Mouse (Mus musculus): ENCODE data around the gene Cntn4. TPM values are rescaled to one million over a fixed set of nuclear protein-coding genes. Genes with fewer than 3 reads are reported as not detected.

Gene Cntn4
- polyA plus RNA-seq, 1 experiment from 2014 or later, result not detected

- no peak for ATAC-seq
- no peak overlapping the region for H3K4me2 ChIP-seq (ENCODE audit: low read depth, low read length)
- no peak for DNase-seq
- no peak overlapping the region for H3K27ac ChIP-seq (ENCODE audit: low read depth)
- H3K27me3 ChIP-seq (ENCODE audit: insufficient read depth, low read length), result no peaks in the 10 kb centered on the region
- no peaks in the 10 kb centered on the region for H3K9me3 ChIP-seq (ENCODE audit: low read length)
- TF ChIP-seq EP300 (IDR thresholded peaks at IDR 0.05; ENCODE audit: low read depth) (no peak), CTCF (IDR thresholded peaks at IDR 0.05; ENCODE audit: low read depth) (peak; percentile 52)
- no peak overlapping the region for H3K4me3 ChIP-seq (ENCODE audit: low read depth, low read length)
- H3K4me1 ChIP-seq (ENCODE audit: insufficient read depth), result no peaks in the 10 kb centered on the region
- H3K9ac ChIP-seq (replicated peaks), result no peak overlapping the region
- H3K36me3 ChIP-seq (replicated peaks; ENCODE audit: insufficient read depth, low read length), result no peaks in the 10 kb centered on the region
- WGBS (ENCODE audit: insufficient replicate concordance), result 36% methylated on average over 5 of the region's 5 CpGs
Observed at GRCm38 (mm10) chr6:106645496-106646211, 968.2 kb downstream of the Cntn4 start.

DNA sequence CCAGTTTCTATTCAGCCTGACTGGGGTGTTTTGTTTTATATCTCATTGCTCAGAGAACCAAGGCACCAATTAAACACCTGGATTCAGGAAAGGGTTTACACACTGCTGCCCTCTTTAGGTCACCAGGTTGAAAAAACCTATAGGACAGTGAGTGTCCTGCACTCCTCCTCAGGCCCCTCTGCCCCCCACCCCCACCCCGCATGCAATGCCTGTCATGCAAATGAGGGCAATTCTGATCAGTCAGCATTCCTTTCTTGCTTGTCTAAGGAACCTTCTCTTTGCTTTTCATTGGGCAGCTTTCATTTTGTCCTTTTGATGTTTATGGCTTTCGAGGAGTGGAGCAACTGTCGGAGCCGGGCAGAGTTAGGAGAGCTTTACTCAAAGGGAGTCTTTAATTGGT, 969.5 kb downstream of the Cntn4 start:
- H3K9ac ChIP-seq (replicated peaks), result no peak overlapping the region
- H3K27ac ChIP-seq (ENCODE audit: low read depth), result no peak overlapping the region
- no peaks in the 10 kb centered on the region for H3K9me3 ChIP-seq (ENCODE audit: low read length)
- no peaks in the 10 kb centered on the region for H3K4me1 ChIP-seq (ENCODE audit: insufficient read depth)
- no peak overlapping the region for H3K4me3 ChIP-seq (ENCODE audit: low read depth, low read length)
- TF ChIP-seq CTCF (IDR thresholded peaks at IDR 0.05; ENCODE audit: low read depth) (no peak), EP300 (IDR thresholded peaks at IDR 0.05; ENCODE audit: low read depth) (no peak)
- no peak for ATAC-seq
- WGBS (ENCODE audit: insufficient replicate concordance), result 45% methylated on average over 4 of the region's 4 CpGs
- H3K36me3 ChIP-seq (replicated peaks; ENCODE audit: insufficient read depth, low read length), result no peaks in the 10 kb centered on the region
- no peak for DNase-seq
- no peak overlapping the region for H3K4me2 ChIP-seq (ENCODE audit: low read depth, low read length)
- H3K27me3 ChIP-seq (ENCODE audit: insufficient read depth, low read length), result no peaks in the 10 kb centered on the region

- peak; percentile 40 for DNase-seq
- H3K9ac ChIP-seq (replicated peaks), result no peak overlapping the region
- WGBS (ENCODE audit: insufficient replicate concordance), result 26% methylated on average over 6 of the region's 6 CpGs
Observed at GRCm38 (mm10) chr6:106663780-106664651, 986.6 kb downstream of the Cntn4 start.

DNA sequence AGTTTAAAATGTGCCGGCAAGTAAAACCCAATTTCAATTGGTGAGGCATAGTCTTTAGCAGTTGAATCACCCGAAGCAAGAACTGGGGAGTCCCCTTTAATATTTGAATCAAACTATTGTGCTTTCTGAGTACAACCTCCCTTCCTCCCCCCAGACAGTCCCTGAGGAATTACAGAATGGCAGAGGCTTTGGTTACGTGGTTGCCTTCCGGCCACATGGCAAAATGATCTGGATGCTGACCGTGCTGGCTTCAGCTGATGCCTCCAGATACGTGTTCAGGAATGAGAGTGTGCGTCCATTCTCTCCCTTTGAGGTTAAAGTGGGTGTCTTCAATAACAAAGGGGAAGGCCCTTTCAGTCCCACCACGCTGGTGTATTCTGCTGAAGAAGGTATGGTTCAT, 998.1 kb downstream of the Cntn4 start:
- Histone ChIP-seq H3K27ac (ENCODE audit: low read depth) (no peak overlapping the region), H3K4me2 (ENCODE audit: low read depth, low read length) (no peak overlapping the region), H3K4me3 (ENCODE audit: low read depth, low read length) (no peak overlapping the region), H3K27me3 (ENCODE audit: insufficient read depth, low read length) (no peaks in the 10 kb centered on the region), H3K36me3 (replicated peaks; ENCODE audit: insufficient read depth, low read length) (no peaks in the 10 kb centered on the region), H3K4me1 (ENCODE audit: insufficient read depth) (no peaks in the 10 kb centered on the region), H3K9ac (replicated peaks) (no peak overlapping the region), H3K9me3 (ENCODE audit: low read length) (no peaks in the 10 kb centered on the region)
- WGBS (ENCODE audit: insufficient replicate concordance), result 75% methylated on average over 8 of the region's 8 CpGs
- no peak for TF ChIP-seq EP300 (IDR thresholded peaks at IDR 0.05; ENCODE audit: low read depth)
- ATAC-seq (no peak), DNase-seq (no peak)

More at GRCm38 (mm10) chr6:106663780-106664651, 986.6 kb downstream of the Cntn4 start:
- H3K4me2 ChIP-seq (ENCODE audit: low read depth, low read length), result no peak overlapping the region
- no peaks in the 10 kb centered on the region for H3K4me1 ChIP-seq (ENCODE audit: insufficient read depth)
- no peak for ATAC-seq
- no peaks in the 10 kb centered on the region for H3K27me3 ChIP-seq (ENCODE audit: insufficient read depth, low read length)
- no peak overlapping the region for H3K4me3 ChIP-seq (ENCODE audit: low read depth, low read length)
- no peaks in the 10 kb centered on the region for H3K9me3 ChIP-seq (ENCODE audit: low read length)
- no peak overlapping the region for H3K27ac ChIP-seq (ENCODE audit: low read depth)
- no peaks in the 10 kb centered on the region for H3K36me3 ChIP-seq (replicated peaks; ENCODE audit: insufficient read depth, low read length)
- TF ChIP-seq EP300 (IDR thresholded peaks at IDR 0.05; ENCODE audit: low read depth) (no peak), CTCF (IDR thresholded peaks at IDR 0.05; ENCODE audit: low read depth) (peak; percentile 73)

GRCm38 (mm10) chr6:106701931-106702330, 1024.5 kb downstream of the Cntn4 start:
- H3K9ac ChIP-seq (replicated peaks), result no peak overlapping the region
- ATAC-seq (no peak), DNase-seq (no peak)
- H3K36me3 ChIP-seq (replicated peaks; ENCODE audit: insufficient read depth, low read length), result no peaks in the 10 kb centered on the region
- TF ChIP-seq CTCF (IDR thresholded peaks at IDR 0.05; ENCODE audit: low read depth) (no peak), EP300 (IDR thresholded peaks at IDR 0.05; ENCODE audit: low read depth) (no peak)
- H3K4me1 ChIP-seq (ENCODE audit: insufficient read depth), result no peaks in the 10 kb centered on the region
- 60% methylated on average over 3 of the region's 3 CpGs for WGBS (ENCODE audit: insufficient replicate concordance)
- no peak overlapping the region for H3K4me2 ChIP-seq (ENCODE audit: low read depth, low read length)
- H3K27ac ChIP-seq (ENCODE audit: low read depth), result no peak overlapping the region
- no peak overlapping the region for H3K4me3 ChIP-seq (ENCODE audit: low read depth, low read length)
- no peaks in the 10 kb centered on the region for H3K9me3 ChIP-seq (ENCODE audit: low read length)
- no peaks in the 10 kb centered on the region for H3K27me3 ChIP-seq (ENCODE audit: insufficient read depth, low read length)

GRCm38 (mm10) chr6:106705506-106706035, 1028.1 kb downstream of the Cntn4 start:
- H3K9me3 ChIP-seq (ENCODE audit: low read length), result no peaks in the 10 kb centered on the region
- H3K27me3 ChIP-seq (ENCODE audit: insufficient read depth, low read length), result no peaks in the 10 kb centered on the region
- no peaks in the 10 kb centered on the region for H3K36me3 ChIP-seq (replicated peaks; ENCODE audit: insufficient read depth, low read length)
- H3K4me1 ChIP-seq (ENCODE audit: insufficient read depth), result no peaks in the 10 kb centered on the region
- no peak overlapping the region for H3K4me3 ChIP-seq (ENCODE audit: low read depth, low read length)
- no peak overlapping the region for H3K4me2 ChIP-seq (ENCODE audit: low read depth, low read length)
- WGBS (ENCODE audit: insufficient replicate concordance), result 39% methylated on average over 3 of the region's 3 CpGs
- TF ChIP-seq CTCF (IDR thresholded peaks at IDR 0.05; ENCODE audit: low read depth), result no peak
- TF ChIP-seq EP300 (IDR thresholded peaks at IDR 0.05; ENCODE audit: low read depth), result no peak
- no peak overlapping the region for H3K27ac ChIP-seq (ENCODE audit: low read depth)
- DNase-seq (no peak), ATAC-seq (no peak)
- no peak overlapping the region for H3K9ac ChIP-seq (replicated peaks)
